Mouse (Mus musculus): ENCODE data around the gene Gm16513.
"Not testable (repeated sequence)": the region's sequence is repeated elsewhere in the genome, so short reads cannot be mapped to it uniquely, and the experiment has no call there.

Gm16513 gene

GRCm38 (mm10) chr5:95182324-95182723 is at the start of gene Gm16513:
Gene Gm16513, plus strand, starts transcription at chr5:95182624.
- not testable (repeated sequence) for DNase-seq (ENCODE audit: low read depth, low spot score)

Data from A20 (cell line).